In the genomic region with DNA sequence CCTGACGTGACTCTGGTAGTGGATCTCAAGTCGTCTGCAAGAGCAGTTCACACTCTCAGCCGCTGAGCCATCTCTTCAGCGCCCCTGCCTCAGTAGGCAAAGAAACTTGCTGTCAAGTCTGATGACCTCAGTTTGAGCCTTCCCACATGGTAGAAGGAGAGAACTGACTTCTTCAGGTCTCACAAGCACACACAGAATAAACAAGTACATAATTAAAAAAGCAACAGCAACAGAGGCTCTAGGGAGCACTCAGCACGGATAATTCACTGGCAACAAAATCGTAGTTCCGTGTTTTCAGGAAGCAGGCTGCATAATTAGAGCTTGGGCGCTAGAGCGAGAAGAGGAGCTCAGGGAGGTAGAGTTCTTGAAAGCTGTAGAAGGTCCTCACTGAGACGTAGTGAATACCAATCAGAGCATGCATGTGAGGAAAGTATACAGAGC, we compare ENCODE assay signal across 15 mouse cellular contexts.
DNase-seq lines count a peak whose midpoint lies in the region; ATAC-seq lines count a peak whose summit lies in the region.
"Had no signal": no experiment of that assay in that cellular context is flagged by ENCODE, and none has a peak within 500 bp of the region (broad histone marks: within the 10 kb centered on the region; RNA-seq: fewer than 3 reads in every experiment).

No protein-coding gene starts in this region.

- intact Hi-C loops in left cerebral cortex, postnatal 25 days (cut with DNase I), result loop anchor here (10.0 kb wide), 1 partner anchor 100 kb away; a partner anchor contains a TSS

- H3K4me2 ChIP-seq in hindbrain, embryonic 12.5 days (replicated peaks), result no peak overlapping the region
- H3K4me2 ChIP-seq in midbrain, embryonic 14.5 days (ENCODE audit: low read length), result 0 out of 2 replicates have a peak overlapping the region, but pooled peaks have one; percentile 6
- no peak overlapping the region for H3K4me2 ChIP-seq in midbrain, embryonic 13.5 days (replicated peaks)
- H3K4me2 ChIP-seq: embryonic facial prominence, embryonic 13.5 days had no signal

- H3K4me3 ChIP-seq in hindbrain, embryonic 10.5 days, result no peak overlapping the region
- H3K4me3 ChIP-seq in hindbrain, embryonic 12.5 days, result no peak overlapping the region
- H3K4me3 ChIP-seq in midbrain, embryonic 14.5 days (replicated peaks; ENCODE audit: low read depth, low read length), result no peak overlapping the region
- H3K4me3 ChIP-seq in midbrain, embryonic 13.5 days (replicated peaks), result no peak overlapping the region
- H3K4me3 ChIP-seq: embryonic facial prominence, embryonic 13.5 days; myocyte had no signal

- no peaks in the 10 kb centered on the region for H3K9me3 ChIP-seq in hindbrain, embryonic 10.5 days
- H3K9me3 ChIP-seq in hindbrain, embryonic 12.5 days (replicated peaks), result no peaks in the 10 kb centered on the region
- H3K9me3 ChIP-seq in midbrain, embryonic 14.5 days (ENCODE audit: control insufficient read depth, low read length), result no peaks in the 10 kb centered on the region
- H3K9me3 ChIP-seq in midbrain, embryonic 13.5 days, result no peaks in the 10 kb centered on the region
- H3K9me3 ChIP-seq: embryonic facial prominence, embryonic 13.5 days had no signal

- WGBS in hindbrain, embryonic 10.5 days, result 65% methylated on average over 10 of the region's 10 CpGs
- 52% methylated on average over 10 of the region's 10 CpGs for WGBS in hindbrain, embryonic 12.5 days
- 35% methylated on average over 10 of the region's 10 CpGs for WGBS in midbrain, embryonic 14.5 days
- 39% methylated on average over 10 of the region's 10 CpGs for WGBS in midbrain, embryonic 13.5 days

- DNase-seq in hindbrain, embryonic 10.5 days (ENCODE audit: low spot score), result no peak
- DNase-seq in midbrain, embryonic 14.5 days, result peak; percentile 43
- DNase-seq in retina, postnatal 1 day, result peak; percentile 48
- no peak for DNase-seq in frontal cortex, adult 2 months (ENCODE audit: extremely low spot score in 1 of 2, low spot score in 1 of 2)
- no peak for DNase-seq in left cerebral cortex, postnatal 25 days (ENCODE audit: low spot score in 2 of 2)
- DNase-seq: cerebellum, adult 11-12 months; gastrocnemius, postnatal 36 days; right cerebral cortex, postnatal 4 days; thymus, adult 2 months had no signal

- H3K36me3 ChIP-seq in hindbrain, embryonic 10.5 days, result no peaks in the 10 kb centered on the region
- H3K36me3 ChIP-seq in hindbrain, embryonic 12.5 days, result no peaks in the 10 kb centered on the region
- no peaks in the 10 kb centered on the region for H3K36me3 ChIP-seq in midbrain, embryonic 14.5 days (ENCODE audit: control insufficient read depth, insufficient read depth, low read length)
- H3K36me3 ChIP-seq in midbrain, embryonic 13.5 days, result no peaks in the 10 kb centered on the region
- H3K36me3 ChIP-seq: embryonic facial prominence, embryonic 13.5 days had no signal

- H3K27ac ChIP-seq in hindbrain, embryonic 10.5 days, result peak overlapping the region; percentile 5; the same call in 1 of the 2 replicates
- no peak overlapping the region for H3K27ac ChIP-seq in hindbrain, embryonic 12.5 days
- no peak overlapping the region for H3K27ac ChIP-seq in midbrain, embryonic 14.5 days (replicated peaks; ENCODE audit: low read depth, low read length)
- no peak overlapping the region for H3K27ac ChIP-seq in midbrain, embryonic 13.5 days
- H3K27ac ChIP-seq: embryonic facial prominence, embryonic 13.5 days; liver, embryonic 14.5 days had no signal

- peaks cover 40% of the 10 kb centered on the region for H3K4me1 ChIP-seq in hindbrain, embryonic 10.5 days (replicated peaks)
- H3K4me1 ChIP-seq in hindbrain, embryonic 12.5 days, result peaks cover 28% of the 10 kb centered on the region
- peaks cover 6% of the 10 kb centered on the region; the same call in 1 of the 2 replicates for H3K4me1 ChIP-seq in midbrain, embryonic 14.5 days (ENCODE audit: control insufficient read depth, insufficient read depth, low read length)
- peaks cover 49% of the 10 kb centered on the region for H3K4me1 ChIP-seq in midbrain, embryonic 13.5 days (replicated peaks)

- ATAC-seq in hindbrain, embryonic 12.5 days (ENCODE audit: low FRiP score), result no peak
- 0 out of 2 replicates have a peak, but pooled peaks have one; percentile 32 for ATAC-seq in midbrain, embryonic 14.5 days (ENCODE audit: low FRiP score, low TSS enrichment)
- no peak for ATAC-seq in midbrain, embryonic 13.5 days
- ATAC-seq in hematopoietic stem cell, adult 5-6 weeks (replicated peaks in 1 of 2; ENCODE audit: insufficient read depth in 1 of 2, low FRiP score in 2 of 2, low TSS enrichment in 1 of 2, low read depth in 1 of 2, poor library complexity in 2 of 2, severe bottlenecking in 2 of 2), result peak; percentile 33 to 43; a peak in 1 of 4 replicates

- H3K27me3 ChIP-seq in hindbrain, embryonic 10.5 days (ENCODE audit: insufficient read depth, poor library complexity, severe bottlenecking), result no peaks in the 10 kb centered on the region
- no peaks in the 10 kb centered on the region for H3K27me3 ChIP-seq in hindbrain, embryonic 12.5 days
- H3K27me3 ChIP-seq in midbrain, embryonic 14.5 days (ENCODE audit: control insufficient read depth, insufficient read depth, low read length), result no peaks in the 10 kb centered on the region
- H3K27me3 ChIP-seq in midbrain, embryonic 13.5 days, result no peaks in the 10 kb centered on the region
- H3K27me3 ChIP-seq: embryonic facial prominence, embryonic 13.5 days had no signal

- no peak overlapping the region for H3K9ac ChIP-seq in hindbrain, embryonic 12.5 days
- H3K9ac ChIP-seq in midbrain, embryonic 14.5 days (replicated peaks; ENCODE audit: low read length), result no peak overlapping the region
- H3K9ac ChIP-seq in midbrain, embryonic 13.5 days (replicated peaks), result no peak overlapping the region
- H3K9ac ChIP-seq: embryonic facial prominence, embryonic 13.5 days; liver, embryonic 14.5 days had no signal

Comparison
In these comparisons a context has a peak if more than half of its experiments do, and no peak if none do; other contexts are left out.
1. ATAC-seq: peak in midbrain, embryonic 14.5 days (single experiment) and hematopoietic stem cell, adult 5-6 weeks (2 of 2); none in hindbrain, embryonic 12.5 days (single experiment) and midbrain, embryonic 13.5 days (single experiment).
2. DNase-seq: peak in midbrain, embryonic 14.5 days (single experiment) and retina, postnatal 1 day (single experiment); none in hindbrain, embryonic 10.5 days (single experiment), frontal cortex, adult 2 months (0 of 2) and left cerebral cortex, postnatal 25 days (0 of 2).